Mouse (Mus musculus) kidney, adult 18-20 months (tissue): Measurements from ENCODE around the gene Slc22a13.
A peak's percentile ranks its signal among the peaks of the same experiment; 100 is the strongest.

Source experiments
- DNase-seq: peaks from one replicate; pipeline ENCODE4 v3.0.0; 2021

The Slc22a13 gene

GRCm38 (mm10) chr9:119208998-119209397, at the start of gene Slc22a13:
Gene Slc22a13 (minus strand): TSS chr9:119209098.
- no peak for DNase-seq

GRCm38 (mm10) chr9:119258128-119258527, 49.2 kb upstream of the Slc22a13 start:
- no peak for DNase-seq

- no peak for DNase-seq
Measured at GRCm38 (mm10) chr9:119256161-119256560, 47.3 kb upstream of the Slc22a13 start.

GRCm38 (mm10) chr9:119255096-119255495, 46.2 kb upstream of the Slc22a13 start:
- no peak for DNase-seq

GRCm38 (mm10) chr9:119254187-119254586, 45.3 kb upstream of the Slc22a13 start:
- no peak for DNase-seq

GRCm38 (mm10) chr9:119247996-119248395, 39.1 kb upstream of the Slc22a13 start:
- DNase-seq: no peak

GRCm38 (mm10) chr9:119246826-119247225, 37.9 kb upstream of the Slc22a13 start:
- peak; percentile 83 for DNase-seq

GRCm38 (mm10) chr9:119243981-119244380, 35.1 kb upstream of the Slc22a13 start:
- no peak for DNase-seq

- no peak for DNase-seq
Measured at GRCm38 (mm10) chr9:119241169-119241865, 32.4 kb upstream of the Slc22a13 start.

GRCm38 (mm10) chr9:119240286-119240997, 31.5 kb upstream of the Slc22a13 start:
- no peak for DNase-seq

GRCm38 (mm10) chr9:119239274-119239673, 30.4 kb upstream of the Slc22a13 start:
- peak; percentile 30 for DNase-seq

GRCm38 (mm10) chr9:119238796-119239195, 29.9 kb upstream of the Slc22a13 start:
- DNase-seq: peak; percentile 33

- no peak for DNase-seq
Measured at GRCm38 (mm10) chr9:119231552-119231951, 22.7 kb upstream of the Slc22a13 start.

- DNase-seq: no peak
Measured at GRCm38 (mm10) chr9:119230829-119231228, 21.9 kb upstream of the Slc22a13 start.

GRCm38 (mm10) chr9:119220249-119220648, 11.4 kb upstream of the Slc22a13 start:
- DNase-seq: no peak

- no peak for DNase-seq
Measured at GRCm38 (mm10) chr9:119219667-119220066, 10.8 kb upstream of the Slc22a13 start.

- DNase-seq: peak; percentile 46
Measured at GRCm38 (mm10) chr9:119215341-119215740, 6.4 kb upstream of the Slc22a13 start.

GRCm38 (mm10) chr9:119214601-119215000, 5.7 kb upstream of the Slc22a13 start:
- peak; percentile 51 for DNase-seq

GRCm38 (mm10) chr9:119212996-119213395, 4.1 kb upstream of the Slc22a13 start:
- no peak for DNase-seq

- peak; percentile 50 for DNase-seq
Measured at GRCm38 (mm10) chr9:119207113-119207512, 1.8 kb downstream of the Slc22a13 start.

GRCm38 (mm10) chr9:119206666-119207065, 2.2 kb downstream of the Slc22a13 start:
- DNase-seq: peak; percentile 35

GRCm38 (mm10) chr9:119205756-119206155, 3.1 kb downstream of the Slc22a13 start:
- DNase-seq: peak; percentile 34

GRCm38 (mm10) chr9:119203617-119204016, 5.3 kb downstream of the Slc22a13 start:
- DNase-seq: no peak

GRCm38 (mm10) chr9:119201653-119202052, 7.2 kb downstream of the Slc22a13 start:
- peak; percentile 30 for DNase-seq
